Mouse (Mus musculus): ENCODE measurements around the gene Lax1.

DNA sequence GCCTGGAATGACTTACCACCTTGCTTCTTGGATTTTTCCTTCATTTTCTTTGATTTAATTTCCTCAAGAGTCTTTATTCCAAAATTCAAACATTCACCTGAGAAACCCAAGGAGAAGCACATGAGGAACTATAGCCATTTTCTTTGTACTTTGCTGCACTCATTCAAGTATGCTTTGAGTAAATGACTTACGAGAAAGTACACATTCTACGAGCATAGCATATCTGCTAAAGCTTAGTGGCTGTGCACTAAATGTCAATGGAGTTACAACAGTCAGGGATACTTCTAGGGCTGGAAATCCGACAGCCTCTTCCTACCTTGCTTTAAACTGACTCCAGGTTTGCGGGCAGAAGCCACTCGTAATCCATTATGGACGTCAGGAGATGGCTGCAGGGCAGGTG, 51.4 kb downstream of the Lax1 start:
- TF ChIP-seq POLR2A (IDR thresholded peaks at IDR 0.05; ENCODE audit: control insufficient read depth, low read depth, low read length) (no peak), CTCF (IDR thresholded peaks at IDR 0.05; ENCODE audit: control insufficient read depth, insufficient read depth, insufficient replicate concordance, low read depth, low read length) (no peak)

All from testis, adult 2 months (tissue).